Mouse (Mus musculus) testis, adult 2 months (tissue): ENCODE measurements around the gene Smlr1.

Experiments used
- CTCF ChIP-seq: fragments of 200-500 bp; IDR thresholded peaks from 2 replicates; pipeline ENCODE4 v1.5.1; 2012; ENCODE audit warnings: low read depth, mild to moderate bottlenecking, inconsistent platforms, low read length, moderate library complexity; ENCODE audit not compliant: control insufficient read depth, insufficient read depth, insufficient replicate concordance
- POLR2A ChIP-seq: fragments of 200-500 bp; IDR thresholded peaks from 2 replicates; pipeline ENCODE4 v1.6.1; 2012; ENCODE audit warnings: low read depth, mild to moderate bottlenecking, inconsistent platforms, low read length, moderate library complexity; ENCODE audit not compliant: control insufficient read depth

GRCm38 (mm10) chr10:25526622-25527021, 9.4 kb downstream of the Smlr1 start:
- TF ChIP-seq CTCF, result no peak
- TF ChIP-seq POLR2A, result no peak
